Mouse (Mus musculus) stomach, postnatal 0 days (tissue): ENCODE measurements around the gene Fam214b. TPM values are rescaled to one million over a fixed set of nuclear protein-coding genes. Genes with fewer than 3 reads are reported as not detected.

Source experiments
- ATAC-seq: fragments of 200-750 bp; cut with Nextera tagmentation; 2 replicates; pipeline ENCODE4 v1.8.0; 2017; ENCODE audit not compliant: low FRiP score, low TSS enrichment
- DNase-seq: peaks from one replicate; pipeline ENCODE4 v3.0.0-alpha.2; 2016; ENCODE audit warnings: low spot score
- H3K27ac ChIP-seq: fragments of 300-500 bp; sonication (generic); replicated peaks from 2 replicates; pipeline ENCODE4 v1.5.1; 2014; ENCODE audit warnings: mild to moderate bottlenecking, control low read depth
- H3K27me3 ChIP-seq: fragments of 300-500 bp; sonication (generic); 2 replicates; pipeline ENCODE4 v1.6.1; 2014; ENCODE audit warnings: low read length; ENCODE audit not compliant: control insufficient read depth, insufficient read depth
- H3K36me3 ChIP-seq: fragments of 300-500 bp; sonication (generic); 2 replicates; pipeline ENCODE4 v1.6.1; 2014; ENCODE audit warnings: low read length, mixed read lengths; ENCODE audit not compliant: control insufficient read depth, insufficient read depth
- H3K4me1 ChIP-seq: fragments of 300-500 bp; sonication (generic); replicated peaks from 2 replicates; pipeline ENCODE4 v1.6.1; 2014; ENCODE audit warnings: antibody characterized with exemption; ENCODE audit not compliant: control insufficient read depth, insufficient read depth
- H3K4me2 ChIP-seq: fragments of 300-500 bp; sonication (generic); replicated peaks from 2 replicates; pipeline ENCODE4 v1.6.1; 2014; ENCODE audit warnings: low read depth, mild to moderate bottlenecking, control low read depth, moderate library complexity
- H3K4me3 ChIP-seq: fragments of 300-500 bp; sonication (generic); 2 replicates; pipeline ENCODE4 v1.5.1; 2014; ENCODE audit warnings: low read depth, low read length, control low read depth
- H3K9ac ChIP-seq: fragments of 300-500 bp; sonication (generic); 2 replicates; pipeline ENCODE4 v1.6.1; 2014; ENCODE audit warnings: mild to moderate bottlenecking, low read length, control low read depth, mixed read lengths
- H3K9me3 ChIP-seq: fragments of 300-500 bp; sonication (generic); 2 replicates; pipeline ENCODE4 v1.6.1; 2016; ENCODE audit warnings: low read length; ENCODE audit not compliant: control insufficient read depth
- CTCF ChIP-seq: IDR thresholded peaks from 2 replicates; pipeline ENCODE4 v1.5.1; 2016; ENCODE audit warnings: antibody characterized with exemption, low read depth, mild to moderate bottlenecking, moderate library complexity
- EP300 ChIP-seq: optimal IDR thresholded peaks from 2 replicates; pipeline ENCODE3; 2016; ENCODE audit warnings: antibody characterized with exemption
- WGBS: fragments of 180-500 bp; shearing (Covaris S2); extraction: QIAGEN DNeasy Blood & Tissue Kit; methylation state at CpG from one replicate; pipeline ENCODE4 v1.1.7; 2014; 5-methylcytosine and 5-hydroxymethylcytosine counted together
- polyA plus RNA-seq: library from polyadenylated mRNA; unstranded; fragments of >200 nt; fragmentation: Nextera tagmentation; extraction: Ambion mirVana; gene quantifications from 2 replicates; pipeline ENCODE4 v1.2.1, GENCODE M21; 2015

The Fam214b gene
- polyA plus RNA-seq, 1 experiment from 2014 or later: 9.0 TPM

DNA sequence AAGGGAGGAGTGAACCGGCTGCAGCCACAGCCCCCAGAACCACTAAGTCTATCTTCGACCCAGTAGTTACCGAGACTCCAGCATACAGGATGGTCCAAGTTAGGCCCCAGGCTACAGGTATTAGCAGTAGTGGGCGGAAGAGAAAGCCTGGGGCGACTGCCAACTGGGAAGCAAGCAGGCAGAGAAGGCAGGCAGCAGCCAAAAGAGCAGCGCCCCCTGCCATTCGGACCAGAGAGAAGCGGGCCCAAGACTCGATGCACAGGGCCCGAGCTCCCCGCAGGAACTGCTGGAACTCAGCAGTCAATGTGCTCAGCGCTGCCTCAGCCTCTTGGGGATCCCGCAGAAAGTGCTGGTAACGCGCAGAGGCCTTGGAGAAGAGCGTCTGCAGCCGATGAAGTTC lies 24.7 kb downstream of the Fam214b start:
- Histone ChIP-seq H3K4me1 (peaks cover 4% of the 10 kb centered on the region; the same call in 1 of the 2 replicates), H3K4me3 (no peak overlapping the region), H3K36me3 (peaks cover 17% of the 10 kb centered on the region), H3K27me3 (no peaks in the 10 kb centered on the region), H3K9ac (no peak overlapping the region), H3K9me3 (no peaks in the 10 kb centered on the region), H3K27ac (no peak overlapping the region), H3K4me2 (no peak overlapping the region)
- DNase-seq: no peak
- TF ChIP-seq EP300: no peak
- TF ChIP-seq CTCF: peak; percentile 11; the same call in 1 of the 2 replicates
- WGBS: 85% methylated on average over 17 of the region's 17 CpGs
- no peak for ATAC-seq

DNA sequence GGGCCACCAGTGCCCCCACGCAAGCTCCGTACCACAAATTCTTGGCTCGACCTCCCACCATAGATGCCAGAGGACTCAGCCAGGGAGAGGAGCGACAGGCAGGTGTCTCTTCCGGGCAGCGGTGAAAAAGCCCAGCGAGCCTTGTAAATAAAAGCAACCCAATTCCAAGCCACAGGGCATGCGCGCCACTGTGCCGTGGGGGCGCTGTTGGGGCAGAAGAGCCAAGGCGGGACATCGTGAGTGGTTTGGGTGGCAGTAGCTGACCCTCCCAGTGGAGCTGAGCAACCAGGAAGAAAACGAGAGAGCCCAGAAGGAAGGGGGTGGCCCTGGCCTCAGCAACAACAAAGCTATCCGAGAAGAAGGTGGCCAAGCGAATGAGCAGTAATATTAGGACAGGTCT lies 25.1 kb downstream of the Fam214b start:
- DNase-seq: no peak
- Histone ChIP-seq H3K4me3 (no peak overlapping the region), H3K27me3 (no peaks in the 10 kb centered on the region), H3K4me1 (peaks cover 4% of the 10 kb centered on the region; the same call in 1 of the 2 replicates), H3K9ac (no peak overlapping the region), H3K36me3 (peaks cover 17% of the 10 kb centered on the region), H3K27ac (no peak overlapping the region), H3K9me3 (no peaks in the 10 kb centered on the region), H3K4me2 (no peak overlapping the region)
- TF ChIP-seq EP300: no peak
- no peak for TF ChIP-seq CTCF
- no peak for ATAC-seq
- 89% methylated on average over 16 of the region's 16 CpGs for WGBS

DNA sequence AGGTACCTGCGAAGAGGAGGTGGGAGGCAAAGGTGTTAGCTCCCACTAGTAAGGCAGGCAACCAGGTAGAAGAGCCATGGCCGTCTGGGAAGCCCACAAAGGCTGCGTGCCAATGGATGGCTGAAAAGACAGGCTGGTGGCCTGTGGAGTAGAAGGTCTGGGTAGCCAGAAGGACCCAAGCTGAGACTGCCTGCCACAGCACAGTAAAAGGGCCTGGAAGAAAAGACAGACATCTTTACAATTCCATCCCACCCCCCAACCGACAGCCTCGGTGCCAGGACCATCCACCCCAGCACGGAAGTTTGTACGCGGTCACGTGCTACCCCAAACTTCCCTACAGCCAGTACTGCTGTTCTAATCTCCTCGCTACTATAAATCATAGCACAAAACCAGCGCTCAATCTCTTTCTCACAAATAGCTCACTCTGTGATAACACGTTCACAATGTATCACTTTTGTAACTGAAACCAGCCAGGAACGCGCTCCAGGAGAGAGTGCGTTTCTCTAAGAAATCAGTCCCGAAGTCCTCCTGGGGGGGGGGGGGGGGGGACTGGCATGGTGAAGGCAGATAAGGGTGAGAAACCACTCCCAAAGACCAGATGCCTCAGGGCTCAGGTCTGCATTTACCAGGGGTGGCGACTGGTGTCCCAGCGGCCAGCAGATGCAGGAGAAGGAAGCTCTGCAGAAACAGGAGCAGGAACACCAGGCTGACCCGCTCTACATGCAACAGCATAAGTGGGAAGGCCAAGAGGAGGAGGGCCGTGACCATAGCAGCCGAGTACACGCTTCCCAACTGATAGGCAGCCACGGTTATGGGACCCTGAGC lies 26.2 kb downstream of the Fam214b start:
- no peak overlapping the region for H3K4me3 ChIP-seq
- no peak for DNase-seq
- 92% methylated on average over 23 of the region's 23 CpGs for WGBS
- H3K27ac ChIP-seq: no peak overlapping the region
- no peak overlapping the region for H3K4me2 ChIP-seq
- peaks cover 4% of the 10 kb centered on the region; the same call in 1 of the 2 replicates for H3K4me1 ChIP-seq
- peaks cover 17% of the 10 kb centered on the region for H3K36me3 ChIP-seq
- no peaks in the 10 kb centered on the region for H3K9me3 ChIP-seq
- no peaks in the 10 kb centered on the region for H3K27me3 ChIP-seq
- TF ChIP-seq EP300 (no peak), CTCF (no peak)
- no peak overlapping the region for H3K9ac ChIP-seq
- ATAC-seq: no peak

DNA sequence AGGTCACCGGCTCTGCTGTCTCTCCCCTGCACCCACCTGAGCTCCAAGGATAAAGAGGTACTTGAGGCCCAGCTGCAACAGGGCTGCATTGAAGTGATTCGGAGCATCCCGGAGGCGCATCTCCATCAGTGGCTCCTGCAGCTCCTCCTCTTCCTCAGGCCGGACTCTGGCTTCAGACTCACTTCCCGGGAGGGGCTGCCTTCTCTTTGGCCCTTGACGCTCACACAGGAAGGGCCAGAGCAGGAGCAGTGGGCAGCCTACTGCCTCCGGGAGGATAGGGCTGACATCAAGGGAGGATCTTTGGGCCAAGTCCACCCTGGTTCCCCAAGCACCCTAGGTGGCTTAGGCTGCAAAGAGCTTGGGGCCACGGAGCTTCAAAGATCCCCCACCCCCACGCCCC lies 26.8 kb downstream of the Fam214b start:
- H3K36me3 ChIP-seq: peaks cover 17% of the 10 kb centered on the region
- H3K4me2 ChIP-seq: no peak overlapping the region
- DNase-seq: no peak
- H3K27me3 ChIP-seq: no peaks in the 10 kb centered on the region
- H3K4me3 ChIP-seq: no peak overlapping the region
- H3K4me1 ChIP-seq: no peaks in the 10 kb centered on the region
- no peak overlapping the region for H3K9ac ChIP-seq
- no peaks in the 10 kb centered on the region for H3K9me3 ChIP-seq
- ATAC-seq: no peak
- 94% methylated on average over 10 of the region's 10 CpGs for WGBS
- no peak for TF ChIP-seq EP300
- TF ChIP-seq CTCF: no peak
- H3K27ac ChIP-seq: no peak overlapping the region

DNA sequence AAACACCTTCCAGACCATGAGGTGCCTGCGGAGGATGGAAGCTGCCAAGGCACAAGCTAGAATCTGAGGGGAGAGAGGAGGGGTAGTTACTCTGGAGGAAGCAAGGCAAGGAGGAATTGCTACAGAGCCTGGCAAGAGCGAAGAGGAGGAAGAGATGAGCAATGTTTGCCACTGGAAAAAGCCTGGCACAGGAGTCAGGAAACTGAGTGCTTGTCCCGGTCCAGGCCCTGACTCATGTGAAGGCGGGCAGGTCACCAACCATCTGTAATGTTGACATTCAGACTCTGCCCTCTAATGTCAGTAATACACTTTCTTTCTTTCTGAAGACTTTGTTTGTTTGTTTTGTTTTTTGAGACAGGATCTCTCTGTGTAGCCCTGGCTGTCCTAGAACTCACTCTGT lies 27.9 kb downstream of the Fam214b start:
- Histone ChIP-seq H3K9me3 (no peaks in the 10 kb centered on the region), H3K36me3 (peaks cover 14% of the 10 kb centered on the region), H3K4me1 (no peaks in the 10 kb centered on the region), H3K27ac (no peak overlapping the region), H3K4me2 (no peak overlapping the region), H3K4me3 (no peak overlapping the region), H3K9ac (no peak overlapping the region), H3K27me3 (no peaks in the 10 kb centered on the region)
- WGBS: 86% methylated on average over 4 of the region's 4 CpGs
- DNase-seq (no peak), ATAC-seq (no peak)
- TF ChIP-seq CTCF: no peak
- no peak for TF ChIP-seq EP300

DNA sequence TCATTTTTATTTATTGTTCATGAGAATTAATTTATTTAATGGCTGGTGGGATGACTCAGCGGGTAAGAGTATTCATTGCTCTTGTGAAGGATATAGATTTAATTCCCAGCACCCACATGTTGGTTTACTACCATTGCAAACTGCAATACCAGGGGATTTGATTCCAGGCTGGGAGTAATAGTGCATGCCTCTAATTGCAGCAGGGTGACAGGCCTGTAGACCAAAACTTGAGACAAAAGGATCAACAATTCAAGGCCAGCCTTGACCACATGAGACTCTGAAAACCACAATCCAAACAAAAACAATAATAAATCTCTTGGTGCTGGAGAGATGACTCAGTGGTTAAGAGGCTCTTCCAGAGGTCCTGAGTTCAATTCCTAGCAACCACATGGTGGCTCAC lies 33.9 kb downstream of the Fam214b start:
- Histone ChIP-seq H3K9me3 (no peaks in the 10 kb centered on the region), H3K9ac (no peak overlapping the region), H3K27ac (no peak overlapping the region), H3K4me1 (no peaks in the 10 kb centered on the region), H3K36me3 (no peaks in the 10 kb centered on the region), H3K4me3 (no peak overlapping the region), H3K27me3 (no peaks in the 10 kb centered on the region), H3K4me2 (no peak overlapping the region)
- DNase-seq: no peak
- no peak for ATAC-seq
- WGBS: 88% methylated on average over 1 of the region's 1 CpGs
- TF ChIP-seq EP300 (no peak), CTCF (no peak)
